Mouse (Mus musculus) left cerebral cortex, postnatal 10 days (tissue): Measurements from ENCODE around the gene Nphp4. TPM values are rescaled to one million over a fixed set of nuclear protein-coding genes. Genes with fewer than 3 reads are reported as not detected.
"Not testable (repeated sequence)": the region's sequence is repeated elsewhere in the genome, so short reads cannot be mapped to it uniquely, and the experiment has no call there.

Source experiments
- DNase-seq, 2 experiments: peaks; one replicate each; pipeline ENCODE4 v3.0.0; 2021 to 2022; ENCODE audit warnings: low spot score in 2 of 2, mixed read lengths in 1 of 2; ENCODE audit errors: extremely low spot score in 1 of 2
- intact Hi-C: fragments of 180-260 bp; cut with DNase I; formaldehyde crosslinking; loops from one replicate; pipeline ENCODE4 v1.15.1; 2025
- total RNA-seq, 2 experiments: library from RNA; stranded (reverse); gene quantifications; 2 replicates each; pipeline ENCODE4 v1.2.3; 2021

The Nphp4 gene
- total RNA-seq, 2 experiments from 2014 or later = 14.6 to 15.1 TPM

- DNase-seq = peak in 1 of 2 experiments; percentile 41
- intact Hi-C loops = no loop called here
Measured at GRCm38 (mm10) chr4:152549507-152550202, 73.1 kb downstream of the Nphp4 start.

- intact Hi-C loops = no loop called here
- no peak for DNase-seq
Measured at GRCm38 (mm10) chr4:152550203-152550549, 73.7 kb downstream of the Nphp4 start.

GRCm38 (mm10) chr4:152553582-152554285 is 77.2 kb downstream of the Nphp4 start:
- intact Hi-C loops = no loop called here
- no peak for DNase-seq

- DNase-seq = no peak
- intact Hi-C loops = no loop called here
Measured at GRCm38 (mm10) chr4:152554421-152554820, 77.9 kb downstream of the Nphp4 start.

- DNase-seq, intact Hi-C loops: not testable (repeated sequence)
Measured at GRCm38 (mm10) chr4:152555806-152556205, 79.3 kb downstream of the Nphp4 start.

GRCm38 (mm10) chr4:152558246-152558645 is 81.7 kb downstream of the Nphp4 start:
- DNase-seq = no peak
- intact Hi-C loops = no loop called here

- intact Hi-C loops = no loop called here
- no peak for DNase-seq
Measured at GRCm38 (mm10) chr4:152568006-152568405, 91.5 kb downstream of the Nphp4 start.

- intact Hi-C loops = no loop called here
- DNase-seq = no peak
Measured at GRCm38 (mm10) chr4:152568662-152569395, 92.3 kb downstream of the Nphp4 start.

- DNase-seq = no peak
- intact Hi-C loops = no loop called here
Measured at GRCm38 (mm10) chr4:152574266-152574665, 97.8 kb downstream of the Nphp4 start.

GRCm38 (mm10) chr4:152576826-152577225 is 100.3 kb downstream of the Nphp4 start:
- intact Hi-C loops = no loop called here
- no peak for DNase-seq

GRCm38 (mm10) chr4:152579956-152580355 is 103.5 kb downstream of the Nphp4 start:
- intact Hi-C loops = no loop called here
- no peak for DNase-seq

- DNase-seq = no peak
- intact Hi-C loops = no loop called here
Measured at GRCm38 (mm10) chr4:152582206-152582605, 105.7 kb downstream of the Nphp4 start.

- no peak for DNase-seq
- intact Hi-C loops = no loop called here
Measured at GRCm38 (mm10) chr4:152583616-152584015, 107.1 kb downstream of the Nphp4 start.

- no peak for DNase-seq
- intact Hi-C loops = no loop called here
Measured at GRCm38 (mm10) chr4:152585526-152585925, 109.0 kb downstream of the Nphp4 start.

GRCm38 (mm10) chr4:152586175-152586574 is 109.7 kb downstream of the Nphp4 start:
- intact Hi-C loops = no loop called here
- DNase-seq = no peak

- intact Hi-C loops = no loop called here
Measured at GRCm38 (mm10) chr4:152604285-152604684, 127.8 kb downstream of the Nphp4 start.

GRCm38 (mm10) chr4:152609196-152609595 is 132.7 kb downstream of the Nphp4 start:
- intact Hi-C loops = no loop called here
- no peak for DNase-seq

More at GRCm38 (mm10) chr4:152604285-152604684, 127.8 kb downstream of the Nphp4 start:
- no peak for DNase-seq

- intact Hi-C loops = no loop called here
- no peak for DNase-seq
Measured at GRCm38 (mm10) chr4:152610026-152610425, 133.5 kb downstream of the Nphp4 start.
